Mouse (Mus musculus): ENCODE data around the gene Cda.

The Cda gene

DNA sequence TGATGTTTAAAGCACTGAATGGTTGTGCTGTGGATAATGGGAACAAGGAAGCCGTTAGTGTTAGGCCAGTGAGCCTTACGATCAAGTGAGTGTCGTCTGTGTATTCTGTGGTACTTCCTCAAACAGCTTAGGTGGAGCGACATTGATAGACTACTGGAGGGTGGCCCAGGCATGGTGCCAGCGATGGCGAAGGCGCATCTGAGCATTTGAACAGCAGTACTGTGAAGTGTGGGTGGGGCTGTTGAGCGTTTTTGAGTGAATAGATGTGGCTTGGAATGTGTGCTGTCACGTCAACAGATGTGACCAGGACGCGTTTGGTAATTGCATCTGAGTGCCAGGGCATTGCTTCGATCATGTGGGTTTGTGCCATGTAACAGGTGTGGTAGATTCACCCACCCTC, 60.1 kb downstream of the Cda start:
- DNase-seq (ENCODE audit: low spot score in 2 of 2), result no peak

DNA sequence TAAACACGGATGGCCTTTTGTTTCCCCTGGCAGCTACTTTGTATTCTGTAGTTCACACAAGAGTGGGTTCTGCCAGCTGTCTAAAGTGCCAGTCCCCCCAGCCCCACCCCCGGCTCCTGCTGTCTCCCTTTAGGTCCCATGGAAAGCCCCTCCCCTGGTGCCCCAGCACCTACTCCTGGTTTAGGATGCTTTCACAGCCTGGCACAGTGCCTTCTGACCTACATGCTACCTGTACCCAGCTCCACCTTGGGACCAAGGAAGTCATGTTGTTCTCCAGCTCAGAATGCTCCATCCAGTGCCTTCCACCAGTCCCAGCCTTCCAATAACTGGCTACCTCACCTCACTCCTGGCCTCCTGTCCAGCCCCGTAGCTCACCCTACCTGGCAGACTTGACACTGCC, 60.8 kb downstream of the Cda start:
- no peak for DNase-seq (ENCODE audit: low spot score in 2 of 2)

DNA sequence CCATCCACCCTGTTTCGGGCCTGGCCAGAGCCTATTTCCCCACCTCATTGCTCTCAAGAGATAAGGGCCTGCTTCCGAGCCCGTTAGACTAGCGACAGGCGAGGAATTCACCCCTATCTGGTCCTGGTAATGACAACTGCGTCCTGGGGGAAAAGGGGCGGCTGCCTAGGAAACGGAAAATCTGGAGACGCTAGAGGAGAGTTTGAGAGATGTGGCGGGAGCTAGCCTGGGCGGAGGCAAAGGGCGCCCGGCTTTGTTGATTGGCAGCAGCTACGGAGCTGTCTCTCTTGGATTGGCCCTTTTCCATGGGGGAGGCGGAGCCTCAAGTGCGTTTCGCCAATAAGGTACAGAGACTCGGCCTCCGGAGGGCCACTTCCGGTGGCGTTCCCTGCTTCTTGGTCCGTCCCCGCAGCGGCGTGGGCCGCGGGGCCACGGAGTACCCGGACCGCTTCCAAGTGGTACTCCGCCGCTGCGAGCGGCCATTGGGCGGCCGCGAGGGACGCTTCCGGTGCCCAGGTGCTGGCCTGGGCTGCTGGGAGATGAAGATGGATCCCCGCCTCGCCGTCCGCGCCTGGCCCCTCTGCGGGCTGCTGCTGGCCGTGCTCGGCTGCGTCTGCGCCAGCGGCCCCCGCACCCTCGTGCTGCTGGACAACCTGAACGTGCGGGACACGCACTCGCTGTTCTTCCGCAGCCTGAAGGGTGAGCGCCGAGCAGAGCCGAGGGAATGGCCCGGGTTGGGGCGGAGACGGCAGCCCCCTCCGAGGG, 63.3 kb downstream of the Cda start, which contains the start of gene Ddost:
Gene Ddost, plus strand, starts transcription at position 391 of the 765 bp plus-strand sequence.
- DNase-seq (ENCODE audit: low spot score in 2 of 2), result peak; percentile 96 to 99

DNA sequence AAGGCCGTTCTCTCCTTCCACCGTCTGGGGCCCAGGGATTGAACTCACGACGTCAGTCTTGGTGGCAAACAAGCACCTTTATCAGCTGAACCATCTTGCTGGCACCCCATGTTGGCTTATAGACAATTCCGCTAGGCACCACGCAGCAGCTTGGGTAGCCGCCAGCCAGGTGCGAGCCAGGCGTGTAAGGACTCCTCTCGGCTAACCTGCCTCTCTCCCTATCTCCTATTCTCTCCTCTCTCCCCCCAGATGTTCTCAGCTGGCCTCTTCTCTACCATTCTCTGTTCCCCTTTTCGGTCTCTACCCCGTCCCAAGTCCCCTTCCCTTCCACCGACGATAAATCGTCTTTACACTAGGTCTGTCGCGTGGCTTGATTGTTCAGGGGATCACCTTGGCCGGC, 64.0 kb downstream of the Cda start:
- no peak for DNase-seq (ENCODE audit: low spot score in 2 of 2)

DNA sequence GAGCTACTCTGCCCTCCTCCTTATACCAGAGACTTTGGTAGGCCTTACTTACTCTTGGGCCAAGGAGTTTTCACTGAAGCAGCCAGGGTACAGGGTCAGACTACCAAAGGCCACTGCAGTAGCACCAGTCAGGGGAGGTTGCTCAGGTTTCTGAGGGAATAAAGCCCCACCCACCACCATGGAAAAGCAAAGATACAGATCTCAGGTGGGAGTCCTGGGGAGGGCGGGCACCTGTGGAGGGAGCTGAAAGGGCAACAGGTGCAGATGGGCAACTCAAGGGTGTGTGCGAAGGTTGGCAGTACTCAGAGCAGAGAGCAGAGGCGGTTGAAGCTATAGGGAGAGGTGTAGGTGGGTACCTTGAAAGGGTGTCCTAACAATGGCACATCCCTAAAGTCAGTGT, 64.8 kb downstream of the Cda start:
- DNase-seq (ENCODE audit: low spot score in 2 of 2), result no peak

DNA sequence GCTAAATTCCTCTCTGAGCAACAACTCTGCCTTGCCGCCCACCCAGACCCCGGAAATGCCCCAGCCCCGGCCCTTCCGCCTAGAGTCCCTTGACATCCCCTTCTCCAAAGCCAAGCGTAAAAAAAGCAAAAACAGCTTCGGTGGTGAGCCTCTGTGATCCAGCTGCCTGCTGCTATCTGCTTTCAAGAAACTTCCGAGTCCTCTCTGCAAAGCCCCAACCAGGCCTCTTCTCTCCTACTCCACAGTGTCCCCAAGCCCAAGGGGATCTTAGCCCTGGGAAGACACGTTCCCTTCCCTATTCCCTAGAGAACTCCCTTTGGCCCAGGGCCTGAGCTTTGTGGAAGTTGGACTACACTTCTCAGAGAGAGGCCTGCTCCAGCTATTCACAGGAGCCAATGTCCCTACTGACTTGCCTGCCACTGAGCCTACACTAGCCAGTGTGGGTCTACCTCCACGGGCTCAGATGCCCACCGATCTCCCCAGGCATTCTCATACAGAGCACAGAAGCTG, 66.5 kb downstream of the Cda start:
- DNase-seq (ENCODE audit: low spot score in 2 of 2), result no peak

DNA sequence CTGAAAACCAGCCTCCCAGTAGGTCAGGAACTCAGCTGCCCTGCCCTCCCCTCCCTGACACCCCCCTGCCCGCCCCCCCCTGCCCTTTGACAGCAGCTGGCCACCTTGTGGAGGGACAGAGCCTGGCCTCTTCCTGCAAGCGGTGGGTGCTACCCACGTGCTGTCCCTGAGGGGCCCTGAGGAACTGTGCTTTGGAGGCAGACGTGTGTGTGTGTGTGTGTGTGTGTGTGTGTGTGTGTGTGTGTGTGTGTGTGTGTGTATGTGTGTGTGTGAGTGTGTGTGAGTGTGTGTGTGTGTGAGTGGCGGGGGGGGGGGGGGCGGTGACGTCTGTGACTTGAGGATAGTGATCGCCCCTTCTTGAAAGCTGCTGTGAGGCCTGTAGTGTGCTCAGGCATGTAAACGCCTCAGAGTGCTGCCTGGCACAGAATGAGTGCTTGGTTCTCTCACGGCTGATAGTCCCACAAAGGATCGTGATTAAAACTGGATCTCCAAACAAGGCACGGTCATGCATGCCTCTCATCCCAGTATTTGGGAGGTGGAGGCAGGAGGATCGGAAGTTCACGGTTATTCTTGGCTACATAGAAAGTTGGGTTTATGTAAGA, 73.7 kb downstream of the Cda start:
- DNase-seq (ENCODE audit: low spot score in 2 of 2), result no peak

DNA sequence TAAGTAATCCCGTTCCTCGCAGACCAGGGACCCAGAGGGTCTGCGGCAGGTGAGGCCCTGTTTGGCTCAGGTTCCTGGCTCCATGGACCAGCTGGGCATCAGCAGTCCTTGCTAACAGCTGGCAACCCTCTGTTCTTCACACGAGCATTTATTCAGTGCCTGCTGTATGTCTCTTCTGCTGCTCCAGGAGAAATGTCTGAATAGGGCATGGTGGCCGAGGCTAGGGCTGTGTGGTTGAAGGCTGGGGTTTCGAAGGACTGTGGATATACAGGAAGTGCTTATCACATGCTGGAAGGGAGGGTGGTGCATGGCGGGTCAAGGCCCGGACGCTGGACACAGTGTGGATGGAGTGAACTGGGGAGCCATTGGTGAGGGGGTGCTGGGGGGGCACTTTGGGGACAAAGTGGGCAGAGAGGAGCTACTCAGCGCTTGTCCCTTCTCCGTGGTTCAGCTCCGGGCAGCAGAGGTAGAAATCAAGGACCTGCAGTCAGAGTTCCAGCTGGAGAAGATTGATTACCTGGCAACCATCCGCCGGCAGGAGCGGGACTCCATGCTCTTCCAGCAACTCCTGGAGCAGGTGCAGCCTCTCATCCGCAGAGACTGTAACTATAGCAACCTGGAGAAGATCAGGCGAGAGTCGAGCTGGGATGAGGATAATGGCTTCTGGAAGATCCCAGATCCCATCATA, 74.4 kb downstream of the Cda start:
- peak in 1 of 2 experiments; percentile 44 for DNase-seq (ENCODE audit: low spot score in 2 of 2)

DNA sequence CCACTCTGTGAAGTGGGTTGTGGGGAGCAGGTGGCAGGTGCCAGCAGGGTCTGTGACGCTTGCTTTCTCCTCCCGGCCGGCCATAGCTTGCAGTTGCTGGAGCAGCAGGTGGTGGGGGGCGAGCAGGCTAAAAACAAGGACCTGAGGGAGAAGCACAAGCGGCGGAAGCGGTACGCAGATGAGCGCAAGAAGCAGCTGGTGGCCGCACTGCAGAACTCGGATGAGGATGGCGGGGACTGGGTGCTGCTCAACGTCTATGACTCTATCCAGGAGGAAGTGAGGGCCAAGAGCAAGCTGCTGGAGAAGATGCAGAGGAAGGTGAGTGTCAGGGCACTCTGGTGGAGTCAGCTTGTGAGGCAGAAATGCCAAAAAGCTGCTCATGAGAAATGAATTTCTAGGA, 75.8 kb downstream of the Cda start:
- DNase-seq (ENCODE audit: low spot score in 2 of 2), result no peak

DNA sequence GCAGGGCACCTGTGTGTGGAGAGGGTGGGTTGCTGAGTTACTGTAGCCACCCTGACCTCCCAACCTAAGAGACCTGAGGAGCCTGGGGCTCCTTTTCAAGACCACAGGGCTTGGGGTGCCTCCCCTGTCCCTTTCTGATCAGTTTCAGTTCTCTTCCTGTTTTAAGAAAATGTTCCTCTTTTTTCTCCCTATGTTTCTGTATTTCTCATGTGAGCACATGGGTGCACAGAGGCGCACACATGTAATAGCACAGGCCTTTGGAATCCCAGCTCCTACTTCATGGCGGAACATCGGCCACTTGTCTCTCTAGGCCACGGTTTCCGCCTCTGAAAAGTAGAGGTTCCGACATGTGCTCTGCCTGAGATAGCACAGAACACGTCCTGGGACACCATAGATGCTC, 79.1 kb downstream of the Cda start:
- DNase-seq (ENCODE audit: low spot score in 2 of 2), result no peak
